Mouse (Mus musculus) spleen, postnatal 14 days (tissue): Measurements from ENCODE around the gene Slc25a12.

Source experiments
- DNase-seq, 2 experiments: peaks; one replicate each; pipeline ENCODE4 v3.0.0; 2021 to 2022; ENCODE audit warnings: low spot score in 2 of 2

Gene Slc25a12

DNA sequence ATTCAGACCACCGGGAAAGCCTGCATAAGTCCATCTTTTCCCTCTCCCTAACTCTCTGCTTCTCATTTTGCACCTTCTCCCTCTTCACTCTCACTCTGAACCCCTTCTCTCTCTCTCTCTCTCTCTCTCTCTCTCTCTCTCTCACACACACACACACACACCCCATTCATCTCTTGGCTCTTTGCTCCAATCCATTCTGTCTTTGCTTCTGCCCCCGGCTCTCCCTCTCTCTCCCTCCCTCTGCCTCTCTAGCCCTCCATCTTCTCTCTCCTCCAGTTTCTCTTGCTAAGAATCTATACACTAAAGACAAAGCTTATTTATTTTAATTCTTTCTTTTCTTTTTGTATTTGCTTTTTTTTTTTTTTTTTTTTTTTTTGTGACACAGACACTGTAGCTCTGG lies 57.8 kb downstream of the Slc25a12 start:
- DNase-seq = no peak

DNA sequence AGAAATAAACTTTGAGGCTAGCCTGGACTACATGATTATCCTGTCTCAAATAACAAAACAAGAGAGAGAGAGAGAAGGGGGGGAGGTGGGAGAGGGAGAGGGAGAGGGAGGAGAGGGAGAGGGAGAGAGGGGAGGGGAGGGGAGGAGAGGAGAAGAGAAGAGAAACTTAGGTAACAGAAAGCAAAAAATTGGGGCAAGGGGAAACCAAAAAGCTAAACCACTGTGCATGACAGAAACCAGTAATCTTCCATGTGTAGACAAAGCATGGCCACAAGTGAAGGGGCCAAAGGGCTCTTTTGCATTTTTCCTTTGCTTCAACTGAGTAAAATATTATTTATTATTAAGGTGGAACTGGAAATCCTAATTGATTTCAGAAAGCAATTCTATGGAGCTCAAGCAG lies 61.2 kb downstream of the Slc25a12 start:
- DNase-seq = no peak

DNA sequence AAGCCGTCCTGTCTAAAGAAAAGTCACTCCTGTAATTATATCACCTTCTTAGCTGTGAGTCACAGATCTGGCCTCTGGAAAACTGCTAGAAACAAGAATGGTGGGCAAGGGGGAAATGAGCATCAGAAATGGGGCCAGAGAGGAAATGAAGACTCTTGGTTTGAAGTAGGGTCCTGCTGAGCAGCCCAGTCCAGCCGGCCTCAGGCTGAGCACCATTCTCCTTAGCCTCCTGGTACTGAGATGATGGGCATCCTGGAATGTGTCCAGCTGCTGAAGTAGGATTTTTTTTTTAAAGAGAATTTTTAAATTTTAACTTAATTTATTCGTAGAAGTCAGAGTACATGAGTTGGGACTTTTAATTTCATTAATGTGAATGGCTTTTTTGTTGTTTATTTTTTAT lies 62.7 kb downstream of the Slc25a12 start:
- no peak for DNase-seq

DNA sequence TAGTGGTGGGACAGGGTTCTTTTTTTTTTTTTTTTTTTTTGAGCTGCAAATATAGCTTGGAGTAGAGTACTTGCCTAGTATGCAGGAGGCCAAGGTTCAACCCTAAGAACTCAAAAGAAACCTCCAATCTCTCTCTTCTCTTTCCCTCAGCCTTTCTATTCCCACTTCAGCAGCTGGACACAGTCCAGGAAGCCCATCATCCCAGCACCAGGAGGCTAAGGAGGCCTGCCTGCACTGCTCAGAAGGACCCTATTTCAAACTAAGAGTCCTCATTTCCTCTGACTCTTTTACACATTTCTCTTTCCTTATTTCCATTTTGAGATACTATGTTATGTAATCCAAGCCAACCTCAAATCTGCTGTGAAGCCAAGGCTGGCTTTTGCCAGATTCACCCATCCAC lies 64.3 kb downstream of the Slc25a12 start:
- no peak for DNase-seq

DNA sequence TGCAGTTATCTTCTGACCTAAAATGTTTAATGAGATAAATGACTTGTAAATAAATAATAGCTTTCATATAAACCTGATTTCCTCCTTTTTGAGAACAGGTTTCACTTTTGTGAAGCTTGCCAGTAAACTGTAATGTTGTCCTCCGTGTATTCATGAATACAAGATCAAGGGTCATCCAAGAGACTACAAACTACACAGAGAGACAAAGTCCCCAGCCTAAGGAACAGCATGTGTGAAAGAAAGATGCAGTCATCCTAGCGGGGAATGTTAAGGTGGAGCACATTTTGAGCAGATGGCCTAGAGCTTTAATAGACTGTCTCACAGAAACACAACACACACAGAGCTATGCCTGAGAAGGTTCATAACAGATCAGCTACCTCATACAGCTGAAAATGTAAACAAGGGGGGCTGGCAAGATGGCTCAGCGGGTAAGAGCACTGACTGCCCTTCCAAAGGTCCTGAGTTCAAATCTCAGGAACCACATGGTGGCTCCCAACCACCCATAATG lies 65.3 kb downstream of the Slc25a12 start:
- DNase-seq = no peak

DNA sequence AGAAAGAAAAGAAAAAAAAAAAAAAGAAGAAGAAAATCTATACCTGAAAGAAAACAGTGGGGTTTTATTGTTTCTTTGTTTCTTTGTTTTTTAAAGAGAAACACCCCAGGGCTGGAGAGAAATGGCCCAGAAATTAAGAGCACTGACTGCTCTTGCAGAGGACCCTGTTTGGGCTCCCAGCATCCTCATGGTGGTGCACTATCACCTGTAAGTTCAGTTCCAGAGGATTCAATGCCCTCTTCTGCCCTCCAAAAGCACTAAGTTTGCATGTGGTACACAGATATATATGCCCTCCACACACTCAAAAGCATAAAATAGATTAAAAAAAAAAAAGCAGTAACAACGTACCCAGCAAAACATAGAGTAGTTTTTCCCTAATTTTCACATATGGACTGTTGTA lies 68.8 kb downstream of the Slc25a12 start:
- DNase-seq = no peak

DNA sequence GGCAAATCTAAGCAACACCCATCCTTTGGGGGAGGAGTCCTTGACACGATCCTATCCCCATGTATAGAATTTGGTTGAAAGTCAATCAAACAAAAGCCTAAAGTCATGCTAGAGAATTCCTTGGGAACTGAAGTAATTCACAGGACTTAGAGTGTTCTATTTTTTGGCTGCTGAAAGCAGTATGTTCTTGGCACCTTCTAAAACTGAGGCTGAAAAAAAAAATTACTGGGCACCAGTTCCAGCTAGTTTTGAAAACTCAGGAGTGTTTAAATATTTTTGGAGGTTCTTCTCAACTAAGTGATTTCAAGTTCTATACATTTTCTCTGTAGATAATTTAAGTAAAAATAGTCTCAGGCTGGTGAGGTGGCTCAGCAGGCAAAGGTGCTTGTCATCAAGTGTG lies 70.0 kb downstream of the Slc25a12 start:
- DNase-seq = no peak

DNA sequence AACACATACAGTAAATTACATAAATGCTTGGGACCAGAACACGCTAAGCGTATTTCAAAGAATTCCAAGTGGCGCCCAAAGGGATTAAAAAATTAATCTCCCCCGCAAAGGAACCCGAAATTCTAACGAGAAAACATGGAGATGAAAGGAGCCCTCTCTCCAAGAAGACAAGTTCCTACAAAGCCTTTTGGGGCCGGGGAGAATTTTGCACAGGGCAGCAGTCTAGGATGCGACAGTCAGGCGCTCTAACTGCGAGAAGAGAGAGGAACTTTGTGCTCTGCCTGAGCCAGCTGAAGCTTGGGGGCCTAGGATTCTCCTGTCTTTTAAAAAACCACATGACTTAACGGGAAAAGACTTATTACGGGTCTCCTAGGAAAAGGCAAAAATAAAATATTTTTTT lies 71.7 kb downstream of the Slc25a12 start:
- no peak for DNase-seq

DNA sequence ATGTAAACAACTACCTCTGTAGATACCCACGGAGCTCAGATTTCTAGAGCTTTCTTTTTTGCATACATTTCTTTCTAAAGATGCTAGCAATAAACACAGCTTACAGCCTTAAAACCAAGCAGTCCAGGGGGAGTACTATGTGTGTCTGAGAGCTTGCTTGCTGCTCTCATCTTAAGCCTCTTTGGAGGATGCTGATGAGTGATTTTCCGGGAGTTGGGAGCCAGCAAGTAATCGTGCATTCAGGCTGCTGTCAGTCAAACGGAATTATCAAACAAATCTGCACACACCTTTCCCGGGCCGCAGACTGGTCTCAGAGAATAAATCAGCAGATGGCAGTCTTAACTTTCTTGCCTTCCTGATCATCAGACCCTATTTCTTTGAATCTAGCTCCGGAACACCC lies 73.1 kb downstream of the Slc25a12 start:
- DNase-seq = no peak

DNA sequence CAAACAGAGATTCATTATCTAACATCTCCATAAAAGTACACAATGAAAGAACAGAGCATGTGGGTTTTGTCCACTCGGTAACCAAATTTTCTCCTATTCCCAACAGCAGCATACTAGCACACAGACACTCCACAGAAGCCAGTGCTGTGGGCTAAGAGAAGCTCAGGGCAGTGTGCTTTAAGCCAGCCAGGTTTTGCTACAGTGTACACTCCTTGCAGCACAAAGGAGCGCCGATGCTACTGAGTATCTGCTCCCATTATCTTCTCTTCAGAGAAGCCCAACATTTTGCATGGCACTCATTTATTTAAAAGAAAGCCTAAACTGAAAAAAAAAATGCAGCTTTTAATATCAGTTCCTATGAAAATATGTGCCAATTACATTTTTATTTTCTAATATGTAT lies 73.6 kb downstream of the Slc25a12 start:
- DNase-seq = no peak

DNA sequence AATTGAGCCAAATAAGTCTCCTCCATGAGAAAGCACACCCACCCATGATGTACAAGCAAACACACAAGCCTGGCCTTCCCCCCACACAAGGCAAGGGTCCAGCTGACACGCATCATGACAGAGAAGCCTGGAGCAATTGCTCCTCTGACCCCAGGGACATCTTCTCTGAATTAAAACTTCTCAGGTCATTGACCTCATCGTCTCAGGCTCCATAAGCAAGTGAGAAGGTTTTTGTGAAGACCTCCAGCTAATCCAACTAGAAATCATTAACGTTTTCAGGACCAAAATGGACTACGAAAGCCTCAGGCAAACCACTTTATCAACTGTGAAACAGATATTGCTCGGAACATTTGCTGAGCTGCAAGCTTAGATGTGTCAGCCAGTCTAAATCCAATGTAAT lies 76.0 kb downstream of the Slc25a12 start:
- DNase-seq = no peak

DNA sequence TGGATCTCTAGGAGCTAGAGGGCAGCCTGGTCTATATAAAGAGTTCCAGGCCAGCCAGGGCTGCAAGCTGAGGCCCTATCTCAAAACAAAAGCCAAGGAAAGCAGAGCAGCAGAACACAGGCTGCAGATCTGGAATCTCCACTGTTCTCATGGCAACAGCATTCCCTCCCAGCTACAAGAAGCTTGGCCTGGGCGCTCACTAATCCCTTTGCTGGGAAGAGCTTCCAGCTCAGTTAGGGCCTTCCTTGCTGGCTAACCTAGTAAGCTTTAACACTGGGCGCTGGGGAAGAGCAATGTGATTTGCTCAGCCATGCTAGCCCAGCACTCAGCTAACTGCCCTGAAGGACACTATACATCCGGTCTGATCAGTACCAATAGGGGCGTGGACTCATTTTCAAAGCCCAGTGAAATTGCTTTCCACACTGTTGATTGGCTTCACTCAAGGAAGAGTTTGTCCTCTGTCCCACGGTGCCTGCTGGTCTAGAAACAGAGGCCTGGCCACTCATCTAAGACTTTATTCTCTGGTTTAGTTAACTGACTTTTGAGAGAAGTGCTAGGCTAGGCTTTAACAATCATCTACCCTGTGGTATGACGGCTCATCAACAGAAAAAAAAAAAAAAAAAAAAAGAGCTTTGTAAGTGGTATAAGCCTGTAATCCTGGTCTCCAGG lies 77.3 kb downstream of the Slc25a12 start:
- no peak for DNase-seq

DNA sequence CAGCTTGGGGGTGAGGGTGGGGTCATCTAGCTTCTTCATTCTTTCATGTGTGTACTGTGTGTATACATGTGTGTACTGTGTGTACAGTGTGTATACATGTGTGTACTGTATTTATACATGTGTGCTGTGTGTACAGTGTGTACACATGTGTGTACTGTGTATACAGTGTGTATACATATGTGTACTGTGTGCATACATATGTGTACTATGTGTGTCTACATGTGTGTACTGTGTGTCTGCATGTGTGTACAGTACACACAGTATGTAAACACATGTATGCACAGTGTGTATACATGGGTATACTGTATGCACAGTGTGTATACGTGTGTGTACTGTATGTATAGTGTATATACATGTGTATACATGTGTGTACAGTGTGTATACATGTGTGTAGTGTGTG lies 85.6 kb downstream of the Slc25a12 start:
- DNase-seq = no peak

DNA sequence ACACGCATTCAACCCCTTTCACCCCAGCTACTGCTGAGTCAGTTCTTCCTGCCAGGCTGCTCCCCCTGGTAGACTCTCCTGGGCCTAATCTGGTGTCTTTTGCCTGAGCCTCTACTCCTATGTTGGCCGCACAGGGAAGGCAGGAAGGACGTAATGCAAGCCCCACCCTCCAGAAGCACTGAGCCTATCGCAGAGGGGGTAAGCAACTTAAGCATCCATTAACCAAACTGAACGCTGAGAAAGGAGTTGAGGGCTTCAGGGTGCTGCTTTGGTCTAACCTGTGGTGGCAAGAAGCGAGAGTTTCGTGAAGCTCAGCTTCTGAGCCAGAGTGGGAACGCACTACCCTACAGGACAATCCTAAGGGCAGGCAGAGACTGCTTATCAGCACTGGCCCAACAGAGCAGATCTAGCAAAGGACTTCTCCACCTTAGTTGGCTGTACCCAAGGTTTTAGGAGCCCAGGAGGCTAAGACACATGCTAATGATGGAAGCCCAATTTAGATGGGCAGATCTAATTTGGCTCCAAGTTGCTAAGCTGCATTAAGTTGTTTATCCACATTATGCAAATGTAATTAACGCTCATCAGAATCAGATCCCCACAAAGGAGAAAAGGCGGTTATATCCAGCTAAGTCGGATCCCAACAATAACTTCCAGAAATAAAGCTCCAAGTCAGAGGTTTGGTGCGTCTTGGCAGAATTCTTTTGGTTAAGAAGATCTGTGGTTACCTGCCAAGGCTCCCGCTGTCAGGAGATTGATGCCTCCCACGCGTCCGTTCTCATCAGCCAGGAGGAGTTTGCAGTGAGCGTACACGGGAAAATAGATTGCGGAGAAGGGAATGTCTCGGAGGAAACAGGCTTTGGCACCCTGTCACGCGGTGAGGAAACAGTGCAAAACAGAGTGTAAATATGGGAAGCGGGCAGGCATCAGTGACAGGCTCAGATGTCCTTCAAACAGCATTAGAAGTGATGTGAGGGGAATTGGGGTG lies 88.5 kb downstream of the Slc25a12 start:
- DNase-seq = no peak

DNA sequence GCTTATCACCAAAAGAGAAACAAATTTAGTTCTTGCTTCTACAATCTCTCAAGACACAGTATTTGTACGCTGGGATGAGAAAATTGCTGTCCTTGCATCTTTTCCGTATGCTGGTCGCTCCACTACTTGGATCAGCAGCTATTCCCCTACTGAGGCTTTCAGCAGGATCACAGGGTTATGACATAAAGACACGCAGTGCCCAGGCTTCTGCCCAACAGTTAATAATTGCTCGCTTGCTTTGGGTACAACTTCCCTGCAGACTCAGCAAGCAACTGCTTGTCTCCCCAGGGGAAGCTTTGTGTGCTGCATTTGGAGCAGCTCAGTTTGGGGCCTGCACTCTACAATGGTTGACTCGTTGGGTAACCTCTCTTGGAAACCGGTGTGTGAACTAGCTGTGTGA lies 91.8 kb downstream of the Slc25a12 start:
- DNase-seq = no peak

DNA sequence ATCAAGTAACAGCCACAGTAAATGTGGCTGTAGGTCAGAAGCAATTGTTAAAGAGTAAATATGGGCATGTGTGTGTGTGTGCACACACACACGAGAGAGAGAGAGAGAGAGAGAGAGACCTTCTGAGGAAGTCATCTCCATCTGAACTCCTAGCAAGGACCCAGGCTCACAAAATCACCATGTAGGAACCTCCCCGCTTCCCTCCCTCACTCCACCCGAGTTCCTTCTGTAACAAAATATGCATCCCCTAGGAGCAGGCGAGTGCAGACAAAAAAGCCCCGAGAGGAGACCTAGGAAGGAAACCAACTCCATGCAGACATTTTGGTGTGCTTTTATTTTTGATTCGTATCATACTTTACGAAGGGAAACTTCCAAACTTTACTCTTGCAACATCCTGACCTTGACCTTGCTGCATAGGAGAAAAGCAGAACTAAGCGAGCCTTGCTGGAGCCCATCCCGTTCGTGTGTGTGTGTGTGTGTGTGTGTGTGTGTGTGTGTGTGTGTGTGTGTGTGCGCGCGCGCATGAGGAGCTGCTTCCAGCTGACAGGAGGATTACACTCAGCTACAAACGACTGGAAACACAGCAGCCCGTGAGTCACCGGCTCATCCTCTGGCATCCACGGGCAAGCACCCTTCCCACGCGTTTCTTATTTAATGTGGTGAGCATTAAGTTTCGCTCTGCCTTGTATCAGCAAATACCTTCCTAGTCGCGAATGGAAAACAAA lies 93.4 kb downstream of the Slc25a12 start:
- DNase-seq = no peak

DNA sequence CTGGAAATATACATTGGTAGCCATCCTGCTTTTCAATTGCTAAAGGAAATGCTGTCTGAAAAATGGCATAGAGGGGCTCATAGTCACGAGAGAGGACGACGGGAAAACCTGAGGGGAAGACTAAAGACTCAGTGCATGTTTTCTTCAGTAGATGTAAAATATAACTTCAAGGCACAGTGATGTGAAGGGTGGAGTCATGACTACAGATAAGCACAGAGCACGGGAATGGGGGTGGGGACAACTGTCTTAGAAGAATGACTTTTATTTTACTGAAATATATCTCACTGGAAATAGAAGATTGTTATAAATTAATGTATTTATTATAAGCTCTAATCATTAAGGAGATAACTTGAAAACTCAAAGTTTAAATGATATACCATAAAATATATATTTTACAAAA lies 97.5 kb downstream of the Slc25a12 start:
- DNase-seq = no peak

DNA sequence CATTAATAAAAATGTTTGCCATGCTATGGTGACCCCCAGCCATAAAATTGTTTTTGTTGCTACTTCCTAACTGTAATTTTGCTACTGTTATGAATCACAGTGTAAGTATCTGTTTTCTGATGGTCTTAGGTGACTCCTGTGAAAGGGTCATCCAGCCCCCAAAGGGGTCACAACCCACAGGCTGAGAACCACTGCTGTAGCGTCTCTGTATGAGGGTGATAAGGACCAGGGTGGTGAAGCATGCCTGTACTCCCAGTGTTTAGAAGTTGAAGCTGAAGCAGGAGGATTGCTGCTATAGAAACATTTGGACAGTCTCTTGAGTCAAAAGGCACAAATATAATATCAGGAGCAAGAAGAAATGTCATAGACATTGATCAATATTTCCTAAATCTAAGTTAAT lies 98.2 kb downstream of the Slc25a12 start:
- DNase-seq = no peak

DNA sequence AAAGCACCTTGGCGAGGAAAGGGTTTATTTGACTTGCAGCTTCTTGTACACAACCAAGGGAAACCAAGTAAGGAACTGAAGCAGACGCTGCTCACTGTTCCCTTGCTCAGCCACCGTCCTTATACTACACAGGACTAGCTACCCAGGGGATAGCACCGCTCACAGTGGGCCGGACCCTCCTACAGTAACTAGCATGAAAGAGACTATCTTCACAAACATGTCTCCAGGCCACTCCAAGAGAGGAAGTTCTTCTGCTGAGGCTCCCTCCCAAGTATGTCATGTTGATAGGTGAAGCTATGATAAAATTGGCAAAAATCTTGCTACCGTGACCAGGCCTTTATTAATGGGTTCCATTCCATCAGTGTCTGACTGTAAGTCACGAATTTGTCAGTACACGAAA lies 98.9 kb downstream of the Slc25a12 start:
- no peak for DNase-seq

DNA sequence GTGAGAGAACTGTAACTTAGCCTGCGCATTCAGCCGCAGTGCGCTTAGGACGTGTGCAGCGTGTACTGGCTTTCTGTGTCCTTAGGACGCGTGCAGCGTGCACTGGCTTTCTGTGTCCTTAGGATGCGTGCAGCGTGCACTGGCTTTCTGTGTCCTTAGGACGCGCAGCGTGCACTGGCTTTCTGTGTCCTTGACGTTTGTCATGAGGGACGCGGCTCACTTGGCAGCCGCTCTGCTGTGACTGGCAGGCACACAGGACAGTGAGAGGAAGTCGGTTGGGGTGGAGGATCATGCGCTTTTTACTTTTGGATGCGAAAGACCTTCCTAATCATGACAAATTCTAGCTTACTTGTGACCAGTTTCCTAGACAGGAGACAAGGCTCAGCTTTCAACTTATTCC lies 103.0 kb downstream of the Slc25a12 start:
- no peak for DNase-seq

DNA sequence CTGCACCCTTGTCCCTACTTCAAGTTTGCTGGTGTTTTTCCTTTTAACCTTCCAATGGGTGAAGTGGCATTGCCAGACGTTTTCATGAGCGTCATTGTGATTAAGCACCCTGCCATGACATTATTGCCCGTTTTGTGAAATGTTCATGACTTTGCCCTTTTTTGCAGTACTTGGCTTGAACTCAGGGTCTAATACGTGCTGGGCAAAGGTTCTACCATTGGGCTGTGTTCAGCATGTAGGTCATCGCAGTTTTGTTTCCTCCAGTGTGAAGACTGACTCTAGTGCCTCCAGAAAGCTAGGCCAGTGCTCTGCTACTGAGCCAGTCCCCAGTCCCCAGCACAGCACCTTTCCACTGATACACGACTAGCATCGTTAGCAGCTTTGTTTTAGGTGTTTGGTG lies 111.0 kb downstream of the Slc25a12 start:
- DNase-seq = no peak

DNA sequence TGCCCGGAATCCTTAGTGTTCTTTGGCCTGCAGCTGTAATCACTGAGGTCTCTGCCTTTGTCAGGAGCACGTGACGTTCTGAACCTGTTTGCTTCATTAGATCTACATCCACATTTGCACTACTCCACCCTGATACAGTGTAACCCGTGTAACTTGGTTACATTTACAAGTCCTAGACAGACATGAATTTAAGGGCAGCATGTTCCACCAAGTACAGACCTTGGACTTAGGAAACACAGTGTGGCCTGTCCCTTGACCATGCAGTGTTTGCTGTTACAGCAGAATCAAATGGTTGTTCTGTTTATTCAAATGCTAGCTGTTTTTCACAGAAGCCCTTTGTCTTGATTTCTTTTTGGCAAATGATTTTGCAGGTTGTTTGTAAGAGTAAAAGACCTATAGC lies 112.7 kb downstream of the Slc25a12 start:
- DNase-seq = no peak
